Mouse (Mus musculus) left cerebral cortex, adult 18-20 months (tissue): ENCODE data around the gene Elmo3. TPM values are rescaled to one million over a fixed set of nuclear protein-coding genes. Genes with fewer than 3 reads are reported as not detected.

Experiments
- DNase-seq, 2 experiments: peaks; one replicate each; pipeline ENCODE4 v3.0.0; 2021 to 2022; ENCODE audit warnings: low spot score in 2 of 2, mixed read lengths in 1 of 2
- long read RNA-seq, 2 experiments: library from polyadenylated mRNA; stranded (forward); transcript quantifications; one replicate each; pipeline ENCODE4 v2.0.0; 2021
- total RNA-seq, 2 experiments: library from RNA; stranded (reverse); gene quantifications; 2 replicates each; pipeline ENCODE4 v1.2.3; 2021

The Elmo3 gene
- total RNA-seq: 1 to 10 TPM; 1.4 to 1.8 TPM
- long read RNA-seq, experiment 1, partial matches to known transcripts: 0 of 8 reads
- long read RNA-seq, experiment 1, other reads (novel, unspliced or antisense): 8 of 8 reads
- long read RNA-seq, experiment 2, partial matches to known transcripts: 0 of 3 reads
- long read RNA-seq, experiment 2, other reads (novel, unspliced or antisense): 3 of 3 reads

- DNase-seq: peak; percentile 56 to 61
Measured at GRCm38 (mm10) chr8:105305211-105306145, at the start of gene Elmo3. TSS of gene Elmo3 (plus strand) at chr8:105305601.

DNA sequence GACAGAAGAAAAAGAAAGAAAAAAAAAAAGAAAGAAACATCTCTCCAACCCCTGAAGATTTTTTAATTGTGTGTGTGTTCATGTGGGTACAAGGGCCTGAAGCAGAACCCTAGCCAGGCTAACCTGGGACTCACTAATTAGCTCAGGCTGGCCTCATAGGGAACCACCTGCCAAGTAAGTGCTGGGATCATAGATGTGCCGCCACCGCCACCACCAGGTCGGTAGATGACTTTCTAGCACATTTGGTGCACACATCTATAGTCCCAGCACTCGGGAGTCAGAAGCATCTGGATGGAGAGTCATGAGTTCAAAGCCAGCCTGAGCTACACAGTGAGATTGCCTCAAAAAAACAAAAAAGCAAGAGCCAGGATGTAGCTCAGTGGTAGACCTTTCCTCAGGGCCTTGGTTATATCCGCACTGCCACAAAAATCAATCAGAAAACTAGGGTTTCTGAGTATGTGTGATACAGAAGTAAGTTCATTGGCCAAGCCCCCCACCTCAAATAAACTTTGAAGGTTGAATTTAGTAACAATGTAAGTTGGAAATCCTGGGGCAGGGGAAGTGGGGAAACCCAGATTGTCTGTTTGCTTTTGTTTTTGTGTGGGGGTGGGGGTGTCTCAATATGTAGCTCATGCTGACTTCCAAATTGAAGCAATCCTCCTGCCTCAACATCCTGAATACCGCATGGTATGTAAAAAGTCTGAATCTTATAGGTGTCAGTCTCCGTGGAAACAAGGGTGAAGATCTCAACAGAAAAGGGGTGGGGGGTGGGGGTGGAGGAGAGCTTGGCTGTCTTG is 47.9 kb upstream of the Elmo3 start:
- DNase-seq: no peak

- peak in 1 of 2 experiments; percentile 48 for DNase-seq
Measured at GRCm38 (mm10) chr8:105258911-105259720, 46.3 kb upstream of the Elmo3 start.

DNA sequence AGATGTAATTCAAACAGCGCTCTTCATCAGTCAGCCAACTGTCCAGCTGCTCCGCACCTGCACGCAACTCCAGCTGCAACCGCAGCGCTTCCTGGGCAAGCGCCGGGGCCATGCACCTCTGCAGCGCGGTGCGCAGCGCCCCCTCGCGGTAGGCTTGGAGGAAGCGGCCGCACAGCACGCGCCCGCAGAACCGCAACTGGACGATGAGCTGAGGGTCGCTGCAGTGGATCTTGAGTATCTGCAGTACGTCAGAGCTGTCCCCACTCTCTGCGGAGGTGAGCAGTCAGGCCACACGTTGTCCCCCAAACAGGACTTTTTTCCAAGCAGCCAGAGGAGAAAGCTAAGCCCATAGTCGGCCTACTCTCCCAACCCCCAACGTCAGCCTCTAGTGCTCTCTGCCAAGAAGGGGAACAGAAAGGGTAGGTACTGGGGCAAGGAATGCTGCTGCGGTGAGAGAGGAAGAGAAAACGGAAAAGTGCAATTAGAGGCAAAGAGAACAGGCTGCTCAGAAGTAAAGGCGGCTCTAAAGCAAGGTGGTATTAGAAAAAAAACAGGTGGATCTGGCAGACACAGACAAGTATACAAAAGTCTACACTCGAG is 45.6 kb upstream of the Elmo3 start:
- DNase-seq: peak; percentile 74

- DNase-seq: no peak
Measured at GRCm38 (mm10) chr8:105260371-105261099, 44.9 kb upstream of the Elmo3 start.

DNA sequence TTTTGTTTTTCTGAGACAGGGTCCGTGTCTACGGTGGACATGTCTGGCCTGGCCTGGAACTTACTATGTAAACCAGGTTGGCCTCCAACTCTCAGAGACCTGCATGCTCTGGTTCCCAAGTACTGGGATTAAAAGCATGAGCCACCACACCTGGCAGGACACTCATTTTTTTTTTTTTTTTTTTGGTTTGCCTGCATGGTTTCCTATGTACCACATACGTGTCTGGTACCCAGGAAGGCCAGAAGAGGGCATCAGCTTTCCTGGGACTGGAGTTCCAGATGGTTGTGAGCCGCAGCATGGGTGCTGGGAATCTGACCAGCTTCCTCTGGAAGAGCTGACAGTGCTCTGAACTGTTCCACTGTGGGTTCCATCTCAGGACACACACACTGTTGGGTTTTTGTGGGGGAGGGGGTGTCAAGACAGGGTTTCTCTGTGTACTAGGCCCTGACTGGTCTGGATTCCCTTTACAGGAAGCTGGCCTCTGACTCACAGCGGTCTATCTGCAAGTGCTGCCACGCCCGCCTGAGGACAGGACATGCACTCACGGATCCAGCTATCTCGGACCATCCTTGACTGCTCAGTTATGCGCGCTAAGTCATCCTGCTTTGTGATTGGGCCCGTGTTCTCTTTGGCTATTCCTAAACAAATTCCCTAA is 43.9 kb upstream of the Elmo3 start:
- no peak for DNase-seq

DNA sequence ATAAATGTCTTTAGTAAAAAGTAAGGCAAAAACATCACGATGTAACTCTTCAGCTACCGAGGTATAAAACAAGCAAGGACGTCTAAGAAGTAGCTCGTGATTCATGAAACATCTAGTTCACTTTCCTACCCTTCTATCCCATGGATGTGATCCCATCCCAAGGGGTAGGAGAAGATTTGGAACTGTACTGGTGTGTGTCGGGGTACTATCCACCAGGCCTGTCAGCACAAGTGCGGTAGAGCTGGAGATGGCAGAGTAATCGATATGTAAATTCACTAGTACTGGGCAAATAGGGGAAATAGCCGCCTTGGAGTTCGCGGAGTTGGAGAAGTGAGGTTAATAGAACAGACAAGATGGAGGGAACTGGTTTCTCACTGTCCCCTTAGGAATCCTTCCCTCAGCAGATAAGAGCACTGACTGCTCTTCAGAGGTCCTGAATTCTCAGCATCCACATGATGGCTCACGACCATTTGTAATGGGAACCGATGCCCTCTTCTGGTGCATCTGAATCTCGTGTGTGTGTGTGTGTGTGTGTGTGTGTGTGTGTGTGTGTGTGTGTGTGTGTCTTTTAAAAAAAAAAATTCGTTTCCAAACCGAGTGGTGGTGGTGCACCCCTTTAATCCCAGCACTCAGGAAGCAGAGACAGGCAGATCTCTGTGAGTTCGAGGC is 42.0 kb upstream of the Elmo3 start:
- DNase-seq: no peak

- peak; percentile 34 to 53 for DNase-seq
Measured at GRCm38 (mm10) chr8:105264024-105264982, 41.1 kb upstream of the Elmo3 start, which contains the start of the genes Tradd and Fbxl8. TSS of gene Tradd (minus strand) at chr8:105264609. TSS of gene Fbxl8 (plus strand) at chr8:105264648.

DNA sequence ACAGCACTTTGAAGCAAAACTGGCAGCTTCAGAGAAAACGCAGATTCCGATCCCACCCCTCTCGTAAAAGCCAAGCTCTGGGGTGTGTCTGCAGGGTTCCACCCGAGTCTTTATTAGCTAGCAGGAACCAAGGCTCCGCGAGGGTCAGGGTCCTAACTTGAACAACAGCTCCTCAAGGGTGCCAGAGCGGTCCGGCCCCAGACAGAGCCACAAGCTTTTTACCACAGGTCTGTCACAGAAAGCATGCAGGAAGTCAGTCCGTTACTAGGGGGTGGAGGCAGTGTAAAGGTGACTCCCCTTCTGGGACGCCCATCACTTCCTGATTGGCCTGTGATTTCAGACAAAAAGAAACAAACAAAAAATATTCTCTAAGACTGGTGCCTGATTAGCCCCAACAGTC is 40.3 kb upstream of the Elmo3 start:
- DNase-seq: no peak

GRCm38 (mm10) chr8:105266775-105267174 is 38.6 kb upstream of the Elmo3 start:
- DNase-seq: no peak

- DNase-seq: peak; percentile 79 to 89
Measured at GRCm38 (mm10) chr8:105268342-105269074, 36.9 kb upstream of the Elmo3 start.

DNA sequence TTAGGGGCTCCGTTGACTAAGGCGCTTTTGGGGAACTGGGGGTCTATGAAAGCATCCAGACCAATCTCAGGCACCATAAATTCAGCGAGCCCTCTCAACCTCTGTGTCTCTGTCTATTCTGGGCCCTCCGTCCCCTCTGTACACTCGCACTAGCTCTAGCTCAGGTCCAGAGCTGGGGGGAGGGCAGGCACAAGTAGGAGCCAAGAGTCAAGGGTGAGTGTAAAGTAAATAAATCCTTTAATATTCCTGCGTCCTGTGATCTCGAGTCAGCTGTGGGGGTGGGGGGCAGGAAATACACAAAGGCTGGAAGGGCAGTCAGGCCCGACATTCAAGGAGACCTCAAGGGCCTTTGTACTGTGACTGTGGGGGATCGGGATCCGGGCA is 36.3 kb upstream of the Elmo3 start:
- no peak for DNase-seq

DNA sequence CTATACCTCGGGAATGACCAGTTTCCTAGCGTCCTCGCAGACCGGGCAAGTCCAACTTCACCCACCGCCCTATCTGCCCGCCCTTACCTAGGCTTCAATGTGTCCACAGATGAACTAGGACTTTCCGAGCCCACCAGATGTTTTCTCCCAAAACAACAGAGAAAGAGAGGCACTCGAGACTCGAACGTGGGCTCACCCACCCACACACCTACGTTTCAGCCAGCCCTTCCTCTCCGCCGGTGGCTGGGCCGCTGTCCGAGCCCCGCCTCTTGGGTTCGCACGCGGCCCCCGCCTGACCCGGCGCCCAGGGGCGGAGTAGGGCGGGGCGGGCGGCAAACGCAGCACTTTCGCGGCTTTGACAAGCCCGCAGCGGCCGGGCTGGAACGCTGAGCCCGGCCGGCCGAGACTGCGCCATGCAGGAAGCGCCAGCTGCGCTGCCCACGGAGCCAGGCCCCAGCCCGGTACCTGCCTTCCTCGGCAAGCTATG is 35.9 kb upstream of the Elmo3 start, which contains the start of gene Hsf4:
Hsf4 (plus strand) TSS at position 341 of the 487 bp plus-strand sequence.
- DNase-seq: peak; percentile 68 to 78

- DNase-seq: no peak
Measured at GRCm38 (mm10) chr8:105270101-105270915, 35.1 kb upstream of the Elmo3 start.

- no peak for DNase-seq
Measured at GRCm38 (mm10) chr8:105270916-105271186, 34.5 kb upstream of the Elmo3 start.

GRCm38 (mm10) chr8:105275387-105275786 is 30.0 kb upstream of the Elmo3 start:
- DNase-seq: no peak
